Mouse (Mus musculus): Measurements from ENCODE around the gene Thap8.

- no peak for TF ChIP-seq CTCF (IDR thresholded peaks at IDR 0.05; ENCODE audit: low read depth, low read length)
- no peak for TF ChIP-seq POLR2A (IDR thresholded peaks at IDR 0.05; ENCODE audit: extremely low read depth, insufficient read depth, low read length)
Observed at GRCm38 (mm10) chr7:30318142-30318541, 38.2 kb downstream of the Thap8 start.
